Mouse (Mus musculus) cerebellum, adult 2 months (tissue): ENCODE data around the gene Lypd4. TPM values are rescaled to one million over a fixed set of nuclear protein-coding genes. Genes with fewer than 3 reads are reported as not detected.

Source experiments
- DNase-seq, 2 experiments: peaks; one replicate each; pipeline ENCODE4 v3.0.0; 2021
- H3K27ac ChIP-seq: fragments of 200-500 bp; 2 replicates; pipeline ENCODE4 v1.5.1; 2012; ENCODE audit warnings: low read length, control low read depth, inconsistent platforms; ENCODE audit not compliant: insufficient read depth
- H3K27me3 ChIP-seq: fragments of 200-500 bp; 2 replicates; pipeline ENCODE4 v1.6.1; 2012; ENCODE audit warnings: inconsistent platforms, mild to moderate bottlenecking, low read length, moderate library complexity; ENCODE audit not compliant: control insufficient read depth, insufficient read depth
- H3K4me1 ChIP-seq: fragments of 200-500 bp; 2 replicates; pipeline ENCODE4 v1.6.1; 2011; ENCODE audit warnings: low read length; ENCODE audit not compliant: control insufficient read depth, insufficient read depth
- H3K4me3 ChIP-seq: fragments of 200-500 bp; replicated peaks from 2 replicates; pipeline ENCODE3; 2011; ENCODE audit warnings: mild to moderate bottlenecking, low read depth, low read length, control low read depth; ENCODE audit not compliant: insufficient read depth
- CTCF ChIP-seq: fragments of 200-500 bp; IDR thresholded peaks from 2 replicates; pipeline ENCODE4 v1.5.1; 2011; ENCODE audit warnings: low read depth, mild to moderate bottlenecking, control low read depth, low read length, moderate library complexity, borderline replicate concordance; ENCODE audit not compliant: insufficient read depth
- POLR2A ChIP-seq: fragments of 200-500 bp; IDR thresholded peaks from 2 replicates; pipeline ENCODE4 v1.6.1; 2011; ENCODE audit warnings: low read length, control low read depth, borderline replicate concordance; ENCODE audit not compliant: insufficient read depth
- WGBS: fragments of 180-500 bp; shearing (Covaris S2); methylation state at CpG from one replicate; pipeline ENCODE4 v1.1.7; 2018; 5-methylcytosine and 5-hydroxymethylcytosine counted together
- polyA plus RNA-seq: library from polyadenylated mRNA; depleted of rRNA; stranded (reverse); fragments of >200 nt; gene quantifications from 2 replicates; pipeline ENCODE4 v1.2.3, GENCODE M21; 2012

The Lypd4 gene
- polyA plus RNA-seq, 1 experiment: not detected

DNA sequence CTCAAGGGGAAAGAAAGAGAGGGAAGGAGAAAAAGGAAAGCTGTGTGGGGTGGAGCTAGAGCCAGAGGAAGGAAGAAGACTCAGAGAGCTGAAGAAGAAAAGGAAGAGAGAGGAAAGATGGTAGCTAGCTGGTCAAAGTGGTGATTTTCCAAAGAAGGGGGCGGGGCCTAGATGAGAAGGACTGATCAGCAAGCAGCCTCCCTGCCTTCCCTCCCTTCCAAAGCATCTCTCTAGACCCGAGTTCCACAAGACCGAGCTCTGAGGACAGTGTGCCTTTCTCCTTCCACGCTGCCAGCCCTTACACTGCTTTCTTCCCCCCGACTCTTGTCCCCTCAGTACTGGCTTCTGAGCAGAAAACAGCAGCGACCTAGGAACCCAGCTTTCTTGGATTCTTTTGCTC is 5.6 kb downstream of the Lypd4 start:
- H3K4me3 ChIP-seq: no peak overlapping the region
- TF ChIP-seq CTCF (no peak), POLR2A (no peak)
- H3K4me1 ChIP-seq: no peaks in the 10 kb centered on the region
- no peak for DNase-seq
- no peak overlapping the region for H3K27ac ChIP-seq
- H3K27me3 ChIP-seq: no peaks in the 10 kb centered on the region
- 24% methylated on average over 6 of the region's 6 CpGs for WGBS

DNA sequence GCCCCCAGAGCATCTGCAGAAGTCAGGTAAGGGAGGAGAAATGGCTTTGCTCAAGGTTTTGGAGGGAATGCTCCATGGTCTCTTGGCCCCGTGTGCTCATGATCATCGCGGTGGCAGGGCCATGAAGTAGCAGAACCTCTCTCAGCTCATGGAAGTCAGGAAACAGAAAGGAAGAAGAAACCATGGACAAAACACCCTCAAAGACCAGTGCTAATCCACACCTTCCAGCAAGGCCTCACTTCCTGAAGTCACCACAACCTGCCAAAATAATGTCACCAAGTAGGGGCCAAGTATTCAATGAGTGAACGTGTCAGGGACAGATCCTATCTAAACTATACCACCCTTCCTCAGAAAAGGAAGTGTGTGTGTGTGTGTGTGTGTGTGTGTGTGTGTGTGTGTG is 6.9 kb downstream of the Lypd4 start:
- TF ChIP-seq CTCF (no peak), POLR2A (no peak)
- 86% methylated on average over 4 of the region's 4 CpGs for WGBS
- no peaks in the 10 kb centered on the region for H3K27me3 ChIP-seq
- no peak for DNase-seq
- H3K27ac ChIP-seq: no peak overlapping the region
- H3K4me1 ChIP-seq: no peaks in the 10 kb centered on the region
- no peak overlapping the region for H3K4me3 ChIP-seq

DNA sequence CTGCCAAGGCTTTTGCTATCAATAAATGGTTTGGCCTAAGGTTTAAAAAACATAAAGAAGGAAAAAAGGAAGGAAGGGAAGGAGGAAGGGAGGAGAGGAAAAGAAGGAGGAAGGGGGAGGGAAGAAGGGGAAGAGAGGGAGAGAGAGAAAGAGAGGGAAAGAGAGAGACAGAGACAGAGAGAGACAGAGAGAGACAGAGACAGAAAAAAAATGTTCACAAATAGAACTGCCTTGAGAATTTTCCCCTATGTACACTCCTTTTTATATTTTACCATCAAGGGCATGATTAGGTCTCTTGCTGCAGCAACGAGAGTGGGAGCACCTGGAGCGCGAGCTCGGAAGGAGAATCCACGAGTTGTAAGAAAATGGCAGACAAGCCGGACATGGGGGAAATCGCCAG is 7.8 kb downstream of the Lypd4 start, which contains the start of gene Gm9844:
Gene Gm9844 (plus strand): TSS at position 301 of the 400 bp plus-strand sequence.
- TF ChIP-seq POLR2A (no peak), CTCF (no peak)

DNA sequence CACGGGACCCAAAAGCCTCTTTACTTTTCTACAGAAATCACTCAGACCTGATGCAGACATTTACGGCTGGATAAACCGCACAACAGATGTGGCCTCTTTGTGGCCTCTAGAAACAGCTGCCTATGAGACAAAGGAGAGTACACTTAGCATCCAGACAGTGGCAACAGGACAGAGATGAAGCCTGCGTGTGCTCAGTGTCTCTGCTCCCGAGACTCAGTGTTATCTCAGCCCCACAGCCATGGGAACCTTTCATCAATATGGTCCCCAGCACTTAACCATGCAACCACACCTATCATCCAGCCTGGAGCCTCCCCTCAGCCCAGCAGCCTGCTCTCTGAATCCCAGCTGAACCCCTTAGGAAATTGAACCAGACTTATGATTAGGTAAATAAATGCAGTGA is 10.5 kb downstream of the Lypd4 start:
- H3K27me3 ChIP-seq: no peaks in the 10 kb centered on the region
- 85% methylated on average over 5 of the region's 5 CpGs for WGBS
- DNase-seq: no peak

More for the DNA sequence above, 7.8 kb downstream of the Lypd4 start, which contains the start of gene Gm9844:
- no peak within 1 kb of the TSS for H3K27ac ChIP-seq
- no peaks in the 10 kb centered on the region for H3K4me1 ChIP-seq
- 89% methylated on average over 7 of the region's 7 CpGs for whole genome bisulfite sequencing
- no peak within 1 kb of the TSS for H3K4me3 ChIP-seq
- DNase-seq: no peak
- H3K27me3 ChIP-seq: no peaks in the 10 kb centered on the region

DNA sequence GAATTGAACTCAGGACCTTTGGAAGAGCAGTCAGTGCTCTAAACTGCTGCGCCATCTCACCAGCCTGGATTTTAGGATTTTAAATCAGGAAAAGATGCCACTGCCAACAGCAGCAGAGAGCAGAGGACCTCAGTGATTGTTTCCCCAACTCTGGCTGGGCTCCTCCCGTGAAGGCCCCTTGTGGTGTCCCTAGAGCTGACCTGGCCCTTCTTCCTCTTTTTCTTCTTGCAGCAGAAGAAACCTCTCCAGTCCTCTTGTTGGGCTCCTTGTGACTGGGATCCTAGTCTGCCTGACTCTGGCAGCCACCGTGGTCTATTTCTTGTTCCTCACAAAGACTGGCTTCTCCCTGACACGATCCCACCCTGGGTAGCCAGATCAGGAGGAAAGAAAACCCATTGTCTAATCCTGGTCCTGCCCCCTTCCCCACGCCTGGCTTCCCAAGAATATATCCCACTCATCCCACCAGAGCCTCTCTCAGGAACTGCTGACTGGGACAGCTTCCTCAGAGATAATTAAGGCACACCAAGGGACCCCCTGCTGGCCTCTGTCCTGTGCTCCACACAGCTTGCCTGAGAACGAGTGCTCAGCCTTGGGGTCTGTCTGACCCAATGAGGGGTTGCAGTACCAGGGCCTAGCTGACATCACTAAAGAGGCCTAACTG is 13.2 kb downstream of the Lypd4 start:
- Histone ChIP-seq H3K4me1 (no peaks in the 10 kb centered on the region), H3K4me3 (no peak overlapping the region), H3K27ac (no peak overlapping the region), H3K27me3 (no peaks in the 10 kb centered on the region)
- DNase-seq: no peak
- 34% methylated on average over 6 of the region's 6 CpGs for WGBS
- TF ChIP-seq POLR2A (no peak), CTCF (no peak)

More for the DNA sequence above, 10.5 kb downstream of the Lypd4 start:
- Histone ChIP-seq H3K27ac (no peak overlapping the region), H3K4me1 (no peaks in the 10 kb centered on the region), H3K4me3 (no peak overlapping the region)
- no peak for TF ChIP-seq CTCF
- no peak for TF ChIP-seq POLR2A

DNA sequence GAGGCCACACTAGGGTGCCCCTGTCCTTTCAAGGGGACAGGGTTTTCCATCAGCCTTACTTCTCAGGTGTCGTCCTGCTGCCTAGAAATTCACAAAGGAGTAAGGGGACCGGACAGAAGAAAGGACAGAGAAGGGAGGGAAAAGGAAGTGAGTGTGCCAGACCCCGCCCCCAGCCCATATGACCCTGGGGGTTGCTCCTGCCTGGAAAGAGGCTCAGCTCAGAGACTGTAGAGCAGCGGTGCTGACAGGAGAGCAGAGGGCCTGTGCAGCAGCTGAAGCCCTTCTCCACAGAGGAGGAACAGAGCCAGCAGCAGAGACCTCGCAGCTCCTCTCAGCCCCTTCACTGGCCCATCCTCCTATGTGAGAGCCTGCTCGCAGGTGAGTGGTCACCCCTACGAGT is 16.0 kb downstream of the Lypd4 start:
- WGBS: 46% methylated on average over 7 of the region's 7 CpGs
- no peak for TF ChIP-seq POLR2A
- no peak for TF ChIP-seq CTCF
- no peak overlapping the region for H3K27ac ChIP-seq
- DNase-seq: no peak
- H3K27me3 ChIP-seq: no peaks in the 10 kb centered on the region
- no peak overlapping the region for H3K4me3 ChIP-seq
- H3K4me1 ChIP-seq: no peaks in the 10 kb centered on the region

DNA sequence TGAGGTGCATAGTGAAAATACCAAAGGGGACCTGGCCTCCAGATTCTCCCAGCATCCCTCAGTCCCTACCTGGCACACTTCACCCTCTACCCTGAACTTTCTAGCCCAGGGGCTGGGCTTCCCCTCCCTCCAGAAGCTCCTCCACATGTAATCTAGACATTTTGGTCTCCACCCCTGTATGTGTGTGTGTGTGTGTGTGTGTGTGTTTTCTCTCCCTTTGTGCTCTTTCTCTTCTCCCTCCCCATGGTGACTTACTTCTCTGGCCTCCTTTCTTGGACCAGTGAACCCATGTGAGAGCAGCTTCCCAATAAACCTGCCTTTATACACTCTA is 16.5 kb downstream of the Lypd4 start:
- Histone ChIP-seq H3K4me3 (no peak overlapping the region), H3K27ac (no peak overlapping the region), H3K4me1 (no peaks in the 10 kb centered on the region), H3K27me3 (no peaks in the 10 kb centered on the region)
- no peak for DNase-seq
- TF ChIP-seq CTCF (no peak), POLR2A (no peak)

DNA sequence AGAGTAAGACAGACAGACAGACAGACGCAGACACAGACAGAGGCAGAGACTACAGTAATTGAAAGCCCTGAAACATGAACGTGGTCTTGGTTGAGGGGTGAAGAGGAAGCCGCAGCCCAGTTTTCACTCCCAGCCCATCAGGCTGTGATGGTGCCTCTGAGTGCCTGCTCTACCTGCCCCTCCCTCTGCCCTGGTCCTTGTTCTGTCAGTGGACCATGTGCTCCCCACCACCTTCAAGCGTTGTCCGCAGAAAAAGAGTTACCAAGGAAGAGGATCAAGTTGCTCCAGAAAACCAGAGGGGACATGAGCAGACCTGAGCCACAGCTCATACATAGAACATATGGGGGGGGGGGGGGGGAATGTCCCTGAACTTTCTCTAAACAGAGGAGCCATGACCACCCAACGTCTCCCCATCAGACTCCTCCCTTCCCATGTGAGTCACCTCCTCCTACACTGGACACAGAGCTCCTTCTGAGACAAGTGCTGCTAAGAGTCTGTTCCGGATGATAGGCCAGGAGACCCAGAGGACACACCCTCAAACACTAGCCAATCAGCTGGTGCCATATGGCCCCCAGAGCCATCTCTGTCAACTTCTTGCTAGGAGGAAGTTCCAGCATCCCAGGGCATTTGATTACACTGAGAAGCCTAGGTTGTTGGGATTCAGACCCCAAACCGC is 17.0 kb downstream of the Lypd4 start:
- TF ChIP-seq POLR2A: no peak
- TF ChIP-seq CTCF: no peak
- H3K27me3 ChIP-seq: no peaks in the 10 kb centered on the region
- DNase-seq: no peak
- H3K4me3 ChIP-seq: no peak overlapping the region
- H3K4me1 ChIP-seq: no peaks in the 10 kb centered on the region
- WGBS: 78% methylated on average over 8 of the region's 8 CpGs
- no peak overlapping the region for H3K27ac ChIP-seq
